Mouse (Mus musculus) lung, postnatal 0 days (tissue): ENCODE measurements around the gene Gm10775.

Experiments used
- CTCF ChIP-seq: IDR thresholded peaks from 2 replicates; pipeline ENCODE4 v1.5.1; 2016; ENCODE audit warnings: antibody characterized with exemption, mild to moderate bottlenecking
- EP300 ChIP-seq: IDR thresholded peaks from 2 replicates; pipeline ENCODE4 v1.6.1; 2016; ENCODE audit warnings: antibody characterized with exemption, mild to moderate bottlenecking, control low read depth

DNA sequence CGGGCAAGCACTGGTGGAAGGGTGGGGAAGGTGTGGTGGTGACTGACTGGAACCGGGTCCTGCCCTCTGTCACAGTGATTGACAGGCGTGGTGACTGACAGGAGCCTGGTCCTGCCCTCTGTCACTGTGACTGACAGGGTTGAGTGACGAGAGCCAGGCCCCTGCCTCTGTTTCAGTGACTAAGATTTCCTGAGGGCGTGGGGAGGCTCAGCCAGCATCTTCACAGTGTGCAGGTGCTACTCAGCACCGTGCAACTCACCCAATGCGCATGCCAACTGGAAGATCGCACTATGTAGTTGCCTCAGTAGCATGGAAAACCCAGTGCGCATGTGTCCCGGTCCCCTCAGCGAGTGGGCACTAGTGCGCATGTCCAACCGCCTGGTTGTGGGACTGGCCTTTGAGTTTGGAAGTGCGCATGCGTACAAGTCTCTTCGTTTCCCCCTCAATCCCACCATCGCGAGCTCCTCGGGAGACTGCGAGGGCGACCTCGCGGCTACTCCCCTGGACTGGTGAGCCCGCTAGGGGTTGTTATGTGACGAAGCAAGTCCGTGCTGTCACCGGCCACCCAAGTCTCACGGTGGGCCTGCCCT lies 18.7 kb upstream of the Gm10775 start:
- TF ChIP-seq CTCF (peak; percentile 31; the same call in 1 of the 2 replicates), EP300 (no peak)
